Mouse (Mus musculus): ENCODE measurements at regions not wholly inside any gene's neighbourhood (a gene's known extent, or its start where the extent isn't known, plus 50 kb on each side); places are given as distances from the start of the nearest gene placed in this dataset.
"Not testable (repeated sequence)": the region's sequence is repeated elsewhere in the genome, so short reads cannot be mapped to it uniquely, and the experiment has no call there.

DNA sequence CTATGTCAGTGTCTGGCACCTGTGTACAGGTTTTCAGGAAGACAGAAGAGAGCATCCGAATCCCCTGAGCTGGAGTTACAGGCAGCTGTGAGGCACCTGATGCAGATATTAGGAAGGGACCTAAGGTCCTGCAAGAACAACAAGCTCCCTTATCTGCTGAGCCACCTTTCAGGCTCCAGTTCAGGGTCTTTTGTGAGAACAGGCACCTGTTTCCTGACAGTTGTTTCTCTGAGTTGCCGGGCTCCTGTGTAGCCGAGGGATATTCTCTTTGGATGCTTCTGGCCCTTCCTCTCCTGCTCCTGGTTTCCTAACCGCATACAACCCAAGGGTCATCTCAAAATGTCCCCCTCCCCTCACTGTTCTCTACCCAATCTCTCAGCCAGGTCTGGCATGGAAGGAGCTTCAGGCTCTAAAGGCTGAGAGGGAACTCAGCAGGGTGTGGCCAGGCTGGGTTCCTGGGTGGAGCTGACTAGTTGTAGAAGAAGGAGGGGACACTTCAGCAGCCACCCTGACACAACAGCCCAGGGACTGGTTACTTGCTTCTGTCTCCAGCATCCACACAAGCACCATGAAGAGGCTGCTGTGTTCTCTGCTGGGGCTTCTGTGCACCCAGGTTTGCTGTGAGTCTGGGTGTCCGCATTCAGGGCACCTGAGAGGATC, 619.5 kb downstream of the Dad1 start:
- H3K36me3 ChIP-seq (ENCODE audit: control insufficient read depth, insufficient read depth, low read length); H3K27me3 ChIP-seq (replicated peaks; ENCODE audit: control insufficient read depth, insufficient read depth, low read length); H3K4me3 ChIP-seq (ENCODE audit: insufficient read depth, low read depth, low read length); DNase-seq; H3K27ac ChIP-seq (ENCODE audit: insufficient read depth, low read depth, low read length); H3K4me1 ChIP-seq (ENCODE audit: control insufficient read depth, insufficient read depth, low read length): not testable (repeated sequence)
- WGBS: 26% methylated on average over 5 of the region's 5 CpGs

DNA sequence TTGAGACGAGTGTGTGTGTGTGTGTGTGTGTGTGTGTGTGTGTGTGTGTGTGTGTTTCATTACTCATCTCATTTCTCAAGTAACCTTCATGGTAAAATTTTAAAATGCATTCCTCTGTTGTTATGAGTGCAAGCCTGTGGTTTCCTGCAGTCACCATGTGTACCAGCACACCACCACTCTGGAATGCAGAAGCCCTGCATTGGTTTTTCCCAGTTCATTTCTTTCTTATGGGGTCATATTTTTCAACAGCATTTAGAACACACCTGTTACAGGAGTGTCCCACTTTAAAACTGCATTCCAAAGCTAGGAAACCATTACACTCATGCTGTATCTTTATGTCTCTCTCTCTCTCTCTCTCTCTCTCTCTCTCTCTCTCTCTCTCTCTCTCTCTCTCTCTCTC, 620.2 kb downstream of the Dad1 start:
- DNase-seq; H3K36me3 ChIP-seq (ENCODE audit: control insufficient read depth, insufficient read depth, low read length); H3K4me1 ChIP-seq (ENCODE audit: control insufficient read depth, insufficient read depth, low read length); H3K27me3 ChIP-seq (replicated peaks; ENCODE audit: control insufficient read depth, insufficient read depth, low read length); H3K27ac ChIP-seq (ENCODE audit: insufficient read depth, low read depth, low read length); H3K4me3 ChIP-seq (ENCODE audit: insufficient read depth, low read depth, low read length): not testable (repeated sequence)
- 48% methylated on average over 1 of the region's 1 CpGs for WGBS

DNA sequence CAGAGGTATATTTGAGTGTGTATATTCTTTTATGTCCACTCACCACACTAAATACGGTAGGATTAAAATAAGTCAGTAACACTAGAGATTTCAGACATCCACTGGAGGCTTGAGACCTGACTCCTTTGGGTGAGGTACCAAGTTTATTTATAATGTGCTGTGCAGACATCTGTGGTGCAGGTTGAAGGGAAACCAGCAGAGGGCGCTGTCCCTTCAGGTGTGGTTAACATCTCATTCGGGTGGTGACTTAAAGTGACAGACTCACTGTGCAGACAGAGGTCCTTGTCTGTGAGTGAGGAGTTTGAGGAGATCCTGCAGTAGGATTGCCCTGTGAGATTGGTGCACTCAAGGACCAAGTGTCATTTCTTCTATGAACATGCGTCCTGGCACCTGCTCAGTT, 632.5 kb downstream of the Dad1 start:
- not testable (repeated sequence) for H3K4me3 ChIP-seq (ENCODE audit: insufficient read depth, low read depth, low read length); DNase-seq; H3K4me1 ChIP-seq (ENCODE audit: control insufficient read depth, insufficient read depth, low read length); H3K27ac ChIP-seq (ENCODE audit: insufficient read depth, low read depth, low read length); H3K27me3 ChIP-seq (replicated peaks; ENCODE audit: control insufficient read depth, insufficient read depth, low read length); H3K36me3 ChIP-seq (ENCODE audit: control insufficient read depth, insufficient read depth, low read length)
- WGBS: 56% methylated on average over 4 of the region's 4 CpGs

DNA sequence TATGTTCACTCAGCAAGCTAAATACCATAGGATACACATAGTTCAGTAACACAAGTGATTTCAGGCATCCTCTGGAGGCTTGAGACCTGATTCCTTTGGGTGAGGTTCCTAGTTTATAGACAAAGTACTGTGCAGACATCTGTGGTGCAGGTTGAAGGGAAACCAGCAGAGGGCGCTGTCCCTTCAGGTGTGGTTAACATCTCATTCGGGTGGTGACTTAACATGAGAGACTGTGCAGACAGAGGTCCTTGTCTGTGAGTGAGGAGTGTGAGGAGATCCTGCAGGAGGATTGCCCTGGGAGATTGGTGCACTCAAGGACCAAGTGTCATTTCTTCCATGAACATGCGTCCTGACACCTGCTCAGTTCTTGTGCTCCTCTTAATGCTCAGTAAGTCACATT, 637.8 kb downstream of the Dad1 start:
- not testable (repeated sequence) for DNase-seq; H3K4me1 ChIP-seq (ENCODE audit: control insufficient read depth, insufficient read depth, low read length); H3K27ac ChIP-seq (ENCODE audit: insufficient read depth, low read depth, low read length); H3K4me3 ChIP-seq (ENCODE audit: insufficient read depth, low read depth, low read length); H3K36me3 ChIP-seq (ENCODE audit: control insufficient read depth, insufficient read depth, low read length); H3K27me3 ChIP-seq (replicated peaks; ENCODE audit: control insufficient read depth, insufficient read depth, low read length)
- WGBS: 42% methylated on average over 3 of the region's 3 CpGs

DNA sequence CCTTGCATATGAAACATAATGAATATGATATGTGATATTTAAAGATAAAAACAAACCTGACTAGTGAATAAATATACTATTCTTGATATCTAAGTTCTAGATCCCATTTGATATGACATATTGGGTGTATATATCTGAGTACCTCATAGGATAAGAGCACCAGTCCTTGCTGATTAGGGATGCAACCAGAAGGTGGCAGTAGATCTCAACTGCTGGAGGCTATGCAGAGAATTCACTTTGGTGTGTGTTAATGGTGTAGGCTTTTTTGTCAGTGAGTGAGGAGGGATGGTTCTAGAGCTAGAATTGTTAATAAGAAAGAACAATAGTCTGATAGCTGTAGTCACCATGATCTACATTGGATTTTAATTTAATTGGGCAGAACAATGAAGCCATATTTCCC, 639.6 kb downstream of the Dad1 start:
- Histone ChIP-seq H3K4me3 (ENCODE audit: insufficient read depth, low read depth, low read length) (no peak overlapping the region), H3K27ac (ENCODE audit: insufficient read depth, low read depth, low read length) (no peak overlapping the region), H3K27me3 (replicated peaks; ENCODE audit: control insufficient read depth, insufficient read depth, low read length) (no peaks in the 10 kb centered on the region), H3K36me3 (ENCODE audit: control insufficient read depth, insufficient read depth, low read length) (no peaks in the 10 kb centered on the region), H3K4me1 (ENCODE audit: control insufficient read depth, insufficient read depth, low read length) (no peaks in the 10 kb centered on the region)
- DNase-seq: no peak
- no peak for TF ChIP-seq POLR2A (IDR thresholded peaks at IDR 0.05; ENCODE audit: low read depth, low read length)
- TF ChIP-seq CTCF (conservative IDR thresholded peaks at IDR 0.05; ENCODE audit: insufficient read depth, insufficient read length, low read depth, low read length): no peak

DNA sequence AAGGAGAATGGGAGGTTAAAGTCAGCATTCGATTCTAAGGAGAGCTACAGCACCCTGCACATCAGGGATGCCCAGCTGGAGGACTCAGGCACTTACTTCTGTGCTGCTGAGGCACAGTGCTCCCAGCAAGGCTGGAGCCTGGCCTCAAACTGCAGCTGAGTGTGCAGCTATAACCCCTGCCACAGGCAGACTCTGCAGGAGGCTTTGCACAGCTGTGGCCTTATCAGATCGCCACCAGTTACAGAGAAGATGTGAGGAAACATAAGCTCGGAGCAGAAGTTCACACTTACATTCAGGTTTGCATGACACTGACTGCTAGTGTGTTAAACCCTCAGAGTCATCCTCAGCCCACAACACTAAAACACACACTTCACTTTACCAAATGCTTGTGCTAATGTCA, 654.6 kb downstream of the Dad1 start:
- H3K36me3 ChIP-seq (ENCODE audit: control insufficient read depth, insufficient read depth, low read length); DNase-seq; H3K27ac ChIP-seq (ENCODE audit: insufficient read depth, low read depth, low read length); H3K27me3 ChIP-seq (replicated peaks; ENCODE audit: control insufficient read depth, insufficient read depth, low read length); H3K4me3 ChIP-seq (ENCODE audit: insufficient read depth, low read depth, low read length); H3K4me1 ChIP-seq (ENCODE audit: control insufficient read depth, insufficient read depth, low read length): not testable (repeated sequence)
- 54% methylated on average over 3 of the region's 3 CpGs for WGBS

DNA sequence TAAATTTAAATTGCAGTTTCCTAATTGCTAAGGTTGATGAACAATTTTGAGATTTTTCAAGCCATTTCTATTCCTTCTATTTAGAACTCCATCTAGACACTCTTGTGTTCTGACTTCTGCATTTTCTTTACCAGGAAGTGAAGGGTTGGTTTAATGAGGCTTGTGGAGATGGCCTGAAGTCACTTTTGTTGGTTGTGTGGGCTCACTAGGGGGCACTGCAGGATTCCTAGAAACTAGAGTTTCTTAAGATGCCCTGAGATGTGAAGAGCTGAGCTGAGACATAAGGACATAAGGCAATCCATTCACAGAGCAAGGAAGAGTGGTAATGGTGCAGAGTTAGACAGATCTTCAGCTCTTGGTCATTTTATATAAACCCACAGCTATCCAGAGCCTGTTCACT, 656.6 kb downstream of the Dad1 start:
- not testable (repeated sequence) for H3K27me3 ChIP-seq (replicated peaks; ENCODE audit: control insufficient read depth, insufficient read depth, low read length); H3K27ac ChIP-seq (ENCODE audit: insufficient read depth, low read depth, low read length); H3K36me3 ChIP-seq (ENCODE audit: control insufficient read depth, insufficient read depth, low read length); DNase-seq; H3K4me1 ChIP-seq (ENCODE audit: control insufficient read depth, insufficient read depth, low read length); H3K4me3 ChIP-seq (ENCODE audit: insufficient read depth, low read depth, low read length)

DNA sequence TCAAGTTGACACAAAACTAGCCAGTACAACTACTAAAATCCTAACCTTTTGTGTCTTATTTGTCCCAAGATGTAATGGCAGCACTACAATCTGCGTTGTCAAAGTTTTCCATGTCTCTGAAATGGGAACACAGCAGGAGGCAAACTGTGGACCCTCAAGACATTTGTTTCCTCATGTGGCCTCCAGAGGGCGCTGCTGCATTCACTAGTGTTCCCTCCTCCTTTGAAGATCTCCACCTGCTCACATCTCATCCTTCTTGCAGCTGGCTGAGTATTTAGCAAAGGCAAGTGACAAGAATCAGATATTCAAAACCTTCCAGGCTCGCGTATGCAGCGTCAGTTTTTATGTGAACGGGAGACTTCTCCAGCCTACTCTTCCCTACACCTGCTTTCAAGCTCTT, 663.3 kb downstream of the Dad1 start:
- H3K4me1 ChIP-seq (ENCODE audit: control insufficient read depth, insufficient read depth, low read length); H3K27ac ChIP-seq (ENCODE audit: insufficient read depth, low read depth, low read length); DNase-seq; H3K4me3 ChIP-seq (ENCODE audit: insufficient read depth, low read depth, low read length); H3K27me3 ChIP-seq (replicated peaks; ENCODE audit: control insufficient read depth, insufficient read depth, low read length); H3K36me3 ChIP-seq (ENCODE audit: control insufficient read depth, insufficient read depth, low read length): not testable (repeated sequence)
- 59% methylated on average over 6 of the region's 6 CpGs for WGBS

DNA sequence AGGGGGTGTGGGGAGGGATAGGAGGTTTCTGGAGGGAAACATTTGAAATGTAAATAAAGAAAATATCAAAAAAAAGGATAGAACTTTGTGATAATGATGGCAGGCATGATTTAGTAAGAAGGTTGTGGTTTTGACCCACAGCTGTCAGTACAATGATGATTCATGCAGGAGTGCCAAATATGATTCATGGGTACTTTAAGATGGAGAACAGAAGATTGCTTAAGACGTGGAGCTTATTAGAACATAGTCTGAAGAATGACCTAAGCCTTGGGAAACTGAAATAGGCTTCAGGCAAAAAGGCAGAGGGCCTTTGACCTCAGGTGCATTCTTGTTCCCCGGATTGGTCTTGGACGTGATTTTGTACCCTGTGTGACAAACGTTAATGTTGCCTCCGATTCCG, 671.4 kb downstream of the Dad1 start:
- H3K4me1 ChIP-seq (ENCODE audit: control insufficient read depth, insufficient read depth, low read length); H3K27me3 ChIP-seq (replicated peaks; ENCODE audit: control insufficient read depth, insufficient read depth, low read length); H3K4me3 ChIP-seq (ENCODE audit: insufficient read depth, low read depth, low read length); H3K27ac ChIP-seq (ENCODE audit: insufficient read depth, low read depth, low read length); H3K36me3 ChIP-seq (ENCODE audit: control insufficient read depth, insufficient read depth, low read length); DNase-seq: not testable (repeated sequence)
- 88% methylated on average over 6 of the region's 6 CpGs for WGBS

DNA sequence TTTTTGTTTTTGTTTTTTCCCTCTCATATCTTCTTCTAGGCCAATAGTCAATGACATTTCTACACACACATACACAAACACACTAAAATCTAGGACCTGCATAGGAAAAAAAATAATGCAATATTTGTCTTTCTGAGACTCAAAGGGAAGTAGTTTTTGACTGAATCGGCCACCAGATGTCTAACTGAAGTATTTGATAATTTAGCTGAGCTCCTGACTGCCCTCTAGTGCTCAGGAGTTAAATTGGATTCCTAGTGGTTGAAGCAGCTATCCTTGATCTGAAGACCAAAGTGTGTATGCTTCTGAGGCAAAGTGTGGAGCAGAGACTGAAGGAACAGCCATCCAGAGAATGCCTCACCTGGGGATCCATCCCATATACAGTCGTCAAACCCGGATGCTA, 672.2 kb downstream of the Dad1 start:
- DNase-seq: peak; percentile 1
- H3K4me1 ChIP-seq (ENCODE audit: control insufficient read depth, insufficient read depth, low read length); H3K27me3 ChIP-seq (replicated peaks; ENCODE audit: control insufficient read depth, insufficient read depth, low read length); H3K27ac ChIP-seq (ENCODE audit: insufficient read depth, low read depth, low read length); H3K4me3 ChIP-seq (ENCODE audit: insufficient read depth, low read depth, low read length); H3K36me3 ChIP-seq (ENCODE audit: control insufficient read depth, insufficient read depth, low read length): not testable (repeated sequence)
- WGBS: 52% methylated on average over 3 of the region's 3 CpGs

DNA sequence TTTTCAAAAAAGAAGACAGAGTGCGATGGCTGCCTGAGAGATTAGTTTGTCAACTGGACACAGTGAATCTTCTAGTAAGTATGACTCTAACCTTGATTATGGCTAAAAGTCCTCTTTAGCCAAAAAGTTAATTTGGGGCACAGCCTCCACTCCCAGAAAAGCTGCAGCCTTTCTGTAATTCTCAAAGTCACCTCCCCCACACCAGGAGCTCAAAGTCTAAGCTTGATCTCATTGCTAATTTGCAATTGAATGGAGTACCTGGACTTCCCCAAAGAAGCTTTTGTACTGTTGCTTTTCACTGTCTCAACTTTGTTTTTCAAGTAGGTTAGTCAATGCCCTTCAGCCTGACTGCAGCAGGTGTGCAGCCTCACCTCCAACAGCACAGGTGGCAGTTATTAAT, 677.0 kb downstream of the Dad1 start:
- not testable (repeated sequence) for H3K36me3 ChIP-seq (ENCODE audit: control insufficient read depth, insufficient read depth, low read length); DNase-seq; H3K4me3 ChIP-seq (ENCODE audit: insufficient read depth, low read depth, low read length); H3K27ac ChIP-seq (ENCODE audit: insufficient read depth, low read depth, low read length); H3K4me1 ChIP-seq (ENCODE audit: control insufficient read depth, insufficient read depth, low read length); H3K27me3 ChIP-seq (replicated peaks; ENCODE audit: control insufficient read depth, insufficient read depth, low read length)
- WGBS: 93% methylated on average over 1 of the region's 1 CpGs

DNA sequence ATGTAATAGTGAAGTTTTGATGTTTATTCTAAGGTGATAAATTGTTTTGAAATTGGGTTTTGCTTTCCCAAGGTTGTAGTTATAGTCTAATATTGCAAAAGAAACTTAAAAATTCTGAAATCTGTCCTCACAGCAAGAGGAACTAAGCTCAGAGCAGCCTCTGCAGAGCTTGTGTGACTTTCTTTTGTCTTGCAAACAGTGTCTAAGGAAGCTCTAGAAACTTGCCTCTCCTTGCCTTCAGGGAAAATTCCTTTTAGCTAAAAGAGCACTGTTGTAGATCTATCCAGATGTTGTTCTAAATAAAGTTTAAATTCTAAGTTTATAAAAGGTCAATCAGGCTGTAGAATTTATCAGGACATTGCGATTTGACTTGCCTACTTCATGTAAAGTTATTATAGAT, 681.2 kb downstream of the Dad1 start:
- DNase-seq; H3K36me3 ChIP-seq (ENCODE audit: control insufficient read depth, insufficient read depth, low read length); H3K4me3 ChIP-seq (ENCODE audit: insufficient read depth, low read depth, low read length); H3K4me1 ChIP-seq (ENCODE audit: control insufficient read depth, insufficient read depth, low read length); H3K27me3 ChIP-seq (replicated peaks; ENCODE audit: control insufficient read depth, insufficient read depth, low read length); H3K27ac ChIP-seq (ENCODE audit: insufficient read depth, low read depth, low read length): not testable (repeated sequence)
- WGBS: 80% methylated on average over 1 of the region's 1 CpGs

All from kidney, adult 2 months (tissue).